Mouse (Mus musculus): ENCODE measurements around the gene Gm732.

Gene Gm732

GRCm38 (mm10) chrX:107948365-107948764 lies at the start of gene Gm732:
Gm732 (minus strand) TSS chrX:107948465.
- DNase-seq (ENCODE audit: low read depth) = no peak

Data from c-Kit-positive CD71-positive TER-119-negative erythroid progenitor cells, embryonic 14.5 days (primary cell).